Mouse (Mus musculus) myocyte (in vitro differentiated cells): ENCODE data around the gene Pald1. TPM values are rescaled to one million over a fixed set of nuclear protein-coding genes. Genes with fewer than 3 reads are reported as not detected.
A peak's percentile ranks its signal among the peaks of the same experiment; 100 is the strongest.

Experiments used
- H3K27me3 ChIP-seq: one replicate; pipeline ENCODE4 v1.6.1; 2011; ENCODE audit not compliant: control insufficient read depth, insufficient read depth, insufficient read length
- H3K36me3 ChIP-seq: one replicate; pipeline ENCODE4 v1.6.1; 2011; ENCODE audit not compliant: control insufficient read depth, insufficient read depth
- H3K4me2 ChIP-seq: one replicate; pipeline ENCODE4 v1.6.1; 2011; ENCODE audit warnings: low read depth, control low read depth
- H3K4me3 ChIP-seq: one replicate; pipeline ENCODE4 v1.5.1; 2011; ENCODE audit warnings: mild to moderate bottlenecking, control low read depth, moderate library complexity
- H3K79me2 ChIP-seq: one replicate; pipeline ENCODE4 v1.6.1; 2011; ENCODE audit not compliant: control insufficient read depth, insufficient read depth
- H3ac ChIP-seq: one replicate; pipeline ENCODE4 v1.6.1; 2011; ENCODE audit not compliant: control insufficient read depth, insufficient read length
- CEBPB ChIP-seq: IDR thresholded peaks from 2 replicates; pipeline ENCODE4 v1.6.1; 2011; ENCODE audit warnings: mild to moderate bottlenecking, moderate library complexity; ENCODE audit not compliant: poor library complexity, insufficient read depth, severe bottlenecking
- E2F4 ChIP-seq: IDR thresholded peaks from one replicate; pipeline ENCODE4 v1.6.1; 2011; ENCODE audit warnings: mild to moderate bottlenecking, control low read depth, moderate library complexity; ENCODE audit not compliant: insufficient read depth
- MAX ChIP-seq: IDR thresholded peaks from one replicate; pipeline ENCODE4 v1.6.1; 2011; ENCODE audit warnings: low read depth, mild to moderate bottlenecking, control low read depth
- MYOD1 ChIP-seq, 3 experiments: IDR thresholded peaks; one replicate each; pipeline ENCODE4 v1.6.1; 2011; ENCODE audit warnings: control low read depth in 2 of 3, low read depth in 2 of 3, mild to moderate bottlenecking in 2 of 3, moderate library complexity in 1 of 3; ENCODE audit not compliant: insufficient read length in 2 of 3, control insufficient read depth in 1 of 3
- MYOG ChIP-seq, 3 experiments: IDR thresholded peaks; one replicate each; pipeline ENCODE4 v1.6.1; 2011; ENCODE audit warnings: control low read depth in 2 of 3, low read depth in 2 of 3, mild to moderate bottlenecking in 2 of 3; ENCODE audit not compliant: insufficient read length in 2 of 3, control insufficient read depth in 1 of 3, insufficient read depth in 1 of 3
- POLR2A ChIP-seq: IDR thresholded peaks from one replicate; pipeline ENCODE4 v1.6.1; 2011; ENCODE audit warnings: low read depth, mild to moderate bottlenecking, control low read depth, moderate library complexity; ENCODE audit not compliant: insufficient read length
- POLR2AphosphoS2 ChIP-seq: IDR thresholded peaks from one replicate; pipeline ENCODE4 v1.6.1; 2011; ENCODE audit warnings: low read depth, control low read depth; ENCODE audit not compliant: insufficient read length
- REST ChIP-seq: IDR thresholded peaks from one replicate; pipeline ENCODE4 v1.6.1; 2011; ENCODE audit warnings: mild to moderate bottlenecking, control low read depth, moderate library complexity; ENCODE audit not compliant: insufficient read depth, insufficient read length
- SRF ChIP-seq: IDR thresholded peaks from one replicate; pipeline ENCODE4 v1.6.1; 2011; ENCODE audit warnings: low read depth; ENCODE audit not compliant: control insufficient read depth, insufficient read length
- TCF12 ChIP-seq: IDR thresholded peaks from one replicate; pipeline ENCODE4 v1.6.1; 2011; ENCODE audit warnings: mild to moderate bottlenecking, control low read depth; ENCODE audit not compliant: poor library complexity, insufficient read depth, severe bottlenecking
- TCF3 ChIP-seq: IDR thresholded peaks from one replicate; pipeline ENCODE4 v1.6.1; 2011; ENCODE audit warnings: low read depth, control low read depth; ENCODE audit not compliant: insufficient read length
- USF1 ChIP-seq: IDR thresholded peaks from one replicate; pipeline ENCODE4 v1.6.1; 2011; ENCODE audit warnings: low read depth, mild to moderate bottlenecking, control low read depth, moderate library complexity
- polyA plus RNA-seq: library from polyadenylated mRNA; unstranded; fragments of >200 nt; fragmentation: generic; extraction: Trizol; gene quantifications from one replicate; pipeline ENCODE4 v1.2.1, GENCODE M21; 2012; ENCODE audit warnings: missing spikeins

Pald1 gene
- polyA plus RNA-seq, 1 experiment = 14.0 TPM

DNA sequence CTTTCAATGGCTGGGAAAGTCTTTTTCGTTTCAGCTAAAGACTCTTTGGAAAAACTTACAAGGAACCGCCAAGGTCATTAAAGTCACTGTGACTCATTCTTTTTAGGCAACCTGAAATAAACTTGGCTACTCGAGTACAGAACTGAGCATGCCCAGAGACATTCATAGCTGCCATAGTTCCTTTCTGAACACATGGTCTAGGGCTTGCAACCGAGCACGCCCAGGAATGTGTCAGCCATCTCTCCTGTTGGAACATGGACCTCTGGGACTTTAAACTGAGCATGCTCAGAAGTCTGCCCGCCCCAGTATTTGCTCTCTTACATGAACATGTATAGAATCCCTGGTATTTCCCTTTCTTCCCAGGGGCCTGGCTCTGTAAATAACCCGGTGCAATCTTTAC is 97.1 kb downstream of the Pald1 start:
- Histone ChIP-seq H3ac (no peak overlapping the region), H3K79me2 (no peaks in the 10 kb centered on the region), H3K27me3 (no peaks in the 10 kb centered on the region), H3K36me3 (no peaks in the 10 kb centered on the region), H3K4me2 (peak overlapping the region; percentile 37), H3K4me3 (no peak overlapping the region)
- TF ChIP-seq E2F4 = no peak
- peak; percentile 19 for TF ChIP-seq USF1

DNA sequence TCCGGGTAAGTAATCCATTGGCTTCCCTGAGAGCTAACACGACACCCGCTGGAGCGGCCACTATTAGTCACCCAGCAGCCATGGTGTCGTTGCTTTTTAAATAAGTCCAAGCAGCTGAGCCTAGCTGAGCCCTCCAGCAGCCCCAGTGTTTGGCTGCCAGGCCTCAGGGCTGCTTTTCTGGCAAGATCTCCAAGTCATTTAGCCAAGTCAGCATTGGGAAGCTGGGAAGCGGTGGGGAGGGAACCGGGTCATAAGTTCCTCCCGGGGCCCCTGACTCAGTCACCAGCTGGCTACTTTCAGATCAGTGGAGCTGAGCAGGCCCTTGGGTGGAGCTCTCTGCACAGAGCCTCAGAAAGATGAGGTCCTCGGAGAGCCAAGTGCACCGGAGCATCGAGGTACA is 98.1 kb downstream of the Pald1 start:
- no peaks in the 10 kb centered on the region for H3K36me3 ChIP-seq
- peak in 2 of 3 experiments; percentile 48 to 71 for TF ChIP-seq MYOG (IDR thresholded peaks at IDR 0.05; ENCODE audit: control insufficient read depth in 1 of 3, insufficient read depth in 1 of 3, insufficient read length in 2 of 3, low read depth in 2 of 3)
- TF ChIP-seq POLR2A = no peak
- no peak for TF ChIP-seq CEBPB
- no peak for TF ChIP-seq E2F4
- TF ChIP-seq MYOD1 (IDR thresholded peaks at IDR 0.05; ENCODE audit: control insufficient read depth in 1 of 3, insufficient read length in 2 of 3, low read depth in 2 of 3) = peak; percentile 4 to 59 (median 23)
- no peak for TF ChIP-seq USF1
- no peak for TF ChIP-seq POLR2AphosphoS2
- TF ChIP-seq MAX = no peak
- TF ChIP-seq TCF12 = no peak
- peak overlapping the region; percentile 69 for H3K4me2 ChIP-seq
- H3K79me2 ChIP-seq = no peaks in the 10 kb centered on the region
- no peak overlapping the region for H3ac ChIP-seq
- H3K27me3 ChIP-seq = no peaks in the 10 kb centered on the region
- no peak overlapping the region for H3K4me3 ChIP-seq

DNA sequence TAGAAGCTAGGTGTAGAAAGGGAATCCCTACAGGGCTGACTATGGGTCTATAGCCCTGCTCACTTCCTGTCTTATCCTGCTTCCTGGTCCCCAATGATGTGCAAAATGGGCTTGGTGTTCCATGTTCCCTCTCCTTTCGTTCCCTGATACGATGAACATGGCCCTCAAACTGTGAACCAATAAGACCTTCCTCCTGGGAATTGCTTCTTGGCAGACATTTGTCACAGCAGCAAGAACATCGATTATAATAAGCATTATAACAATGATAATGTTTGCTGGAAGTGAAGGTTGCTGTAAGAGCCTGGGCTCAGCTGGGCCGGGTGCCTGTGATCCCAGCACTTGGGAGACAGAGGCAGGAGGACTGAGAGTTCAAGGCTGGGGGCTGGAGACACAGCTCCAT is 99.0 kb downstream of the Pald1 start:
- no peaks in the 10 kb centered on the region for H3K27me3 ChIP-seq
- no peak for TF ChIP-seq TCF12
- no peak for TF ChIP-seq REST
- TF ChIP-seq SRF = no peak
- no peak for TF ChIP-seq MYOD1 (IDR thresholded peaks at IDR 0.05; ENCODE audit: control insufficient read depth in 1 of 3, insufficient read length in 2 of 3, low read depth in 2 of 3)
- TF ChIP-seq MYOG (IDR thresholded peaks at IDR 0.05; ENCODE audit: control insufficient read depth in 1 of 3, insufficient read depth in 1 of 3, insufficient read length in 2 of 3, low read depth in 2 of 3) = no peak
- TF ChIP-seq POLR2A = no peak
- no peak for TF ChIP-seq MAX
- TF ChIP-seq POLR2AphosphoS2 = no peak
- no peak for TF ChIP-seq E2F4
- no peak for TF ChIP-seq USF1
- no peak for TF ChIP-seq CEBPB
- TF ChIP-seq TCF3 = no peak
- no peaks in the 10 kb centered on the region for H3K79me2 ChIP-seq
- H3ac ChIP-seq = no peak overlapping the region
- H3K36me3 ChIP-seq = no peaks in the 10 kb centered on the region
- no peak overlapping the region for H3K4me2 ChIP-seq
- H3K4me3 ChIP-seq = no peak overlapping the region

DNA sequence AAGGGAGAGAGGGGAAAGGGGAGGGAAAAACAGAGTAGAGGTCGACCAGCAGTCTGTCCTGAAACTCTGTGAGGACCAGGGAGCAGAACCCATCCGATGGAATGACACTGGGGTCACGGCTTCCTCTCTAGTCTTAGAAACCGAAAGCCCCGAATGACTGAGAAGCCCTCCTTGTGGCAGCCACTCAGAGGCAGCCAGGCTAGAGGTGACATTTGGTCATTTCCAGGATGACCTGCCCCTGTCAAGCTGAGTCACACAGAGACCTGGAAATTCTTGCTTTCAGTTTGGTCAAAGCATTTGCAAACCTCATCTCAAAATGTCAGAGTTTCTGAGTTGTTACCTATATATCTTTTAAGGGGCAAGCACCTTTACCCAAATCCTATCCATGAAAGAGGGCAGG is 102.2 kb downstream of the Pald1 start:
- H3K27me3 ChIP-seq = no peaks in the 10 kb centered on the region
- H3K36me3 ChIP-seq = no peaks in the 10 kb centered on the region
- TF ChIP-seq MAX (no peak), USF1 (no peak), POLR2A (no peak), SRF (no peak), CEBPB (no peak), REST (no peak), POLR2AphosphoS2 (no peak), E2F4 (no peak), MYOG (IDR thresholded peaks at IDR 0.05; ENCODE audit: control insufficient read depth in 1 of 3, insufficient read depth in 1 of 3, insufficient read length in 2 of 3, low read depth in 2 of 3) (no peak), TCF3 (no peak), TCF12 (no peak), MYOD1 (IDR thresholded peaks at IDR 0.05; ENCODE audit: control insufficient read depth in 1 of 3, insufficient read length in 2 of 3, low read depth in 2 of 3) (no peak)
- H3K4me3 ChIP-seq = no peak overlapping the region
- no peak overlapping the region for H3K4me2 ChIP-seq
- H3ac ChIP-seq = no peak overlapping the region
- H3K79me2 ChIP-seq = no peaks in the 10 kb centered on the region

DNA sequence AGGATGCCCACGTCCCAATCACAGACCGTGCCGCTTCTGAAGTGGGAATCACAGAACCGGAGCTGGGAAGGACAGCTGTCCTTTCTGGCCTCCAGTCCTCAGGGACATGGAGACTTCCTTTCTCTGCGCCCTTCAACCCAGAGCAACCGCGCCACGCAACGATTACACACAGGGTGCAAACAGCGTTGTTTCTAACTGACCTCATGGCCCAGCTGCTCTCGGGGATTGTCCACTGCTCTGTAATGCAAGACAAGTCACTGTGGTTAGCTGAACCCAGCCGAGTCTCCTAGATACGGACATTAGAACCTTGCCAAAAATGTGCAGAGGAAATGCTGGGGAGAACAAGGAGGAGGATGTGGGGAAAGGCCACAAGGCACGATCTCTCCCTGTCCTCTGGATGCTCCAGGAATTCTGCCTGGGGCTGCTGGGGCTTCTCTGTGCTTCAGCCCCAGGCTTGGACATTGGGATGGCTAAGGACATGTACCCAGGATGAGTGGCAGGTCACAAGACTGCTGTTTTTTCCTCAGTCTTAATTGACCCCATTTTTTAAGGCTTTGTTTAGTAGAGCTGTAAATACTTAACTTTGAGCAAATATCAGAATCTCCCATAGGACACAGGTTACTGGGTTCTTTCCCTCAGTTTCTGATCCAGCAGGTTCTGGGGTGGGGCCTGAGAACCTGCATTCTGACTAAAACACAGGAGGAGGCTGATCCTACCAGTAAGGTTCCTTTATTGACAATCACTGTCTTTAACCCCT is 105.2 kb downstream of the Pald1 start:
- Histone ChIP-seq H3K36me3 (no peaks in the 10 kb centered on the region), H3K4me2 (peak overlapping the region; percentile 78), H3K4me3 (no peak overlapping the region), H3ac (no peak overlapping the region), H3K79me2 (no peaks in the 10 kb centered on the region), H3K27me3 (no peaks in the 10 kb centered on the region)
- no peak for TF ChIP-seq USF1
- peak; percentile 25 for TF ChIP-seq POLR2AphosphoS2
- TF ChIP-seq POLR2A = peak; percentile 50
- peak; percentile 92 for TF ChIP-seq CEBPB
- TF ChIP-seq MYOG (IDR thresholded peaks at IDR 0.05; ENCODE audit: control insufficient read depth in 1 of 3, insufficient read depth in 1 of 3, insufficient read length in 2 of 3, low read depth in 2 of 3) = peak; percentile 82 to 96 (median 92)
- no peak for TF ChIP-seq E2F4
- peak; percentile 75 for TF ChIP-seq TCF12
- TF ChIP-seq TCF3 = peak; percentile 90
- no peak for TF ChIP-seq REST
- TF ChIP-seq MAX = no peak
- peak; percentile 75 to 96 (median 94) for TF ChIP-seq MYOD1 (IDR thresholded peaks at IDR 0.05; ENCODE audit: control insufficient read depth in 1 of 3, insufficient read length in 2 of 3, low read depth in 2 of 3)
- no peak for TF ChIP-seq SRF
